In the genomic region with DNA sequence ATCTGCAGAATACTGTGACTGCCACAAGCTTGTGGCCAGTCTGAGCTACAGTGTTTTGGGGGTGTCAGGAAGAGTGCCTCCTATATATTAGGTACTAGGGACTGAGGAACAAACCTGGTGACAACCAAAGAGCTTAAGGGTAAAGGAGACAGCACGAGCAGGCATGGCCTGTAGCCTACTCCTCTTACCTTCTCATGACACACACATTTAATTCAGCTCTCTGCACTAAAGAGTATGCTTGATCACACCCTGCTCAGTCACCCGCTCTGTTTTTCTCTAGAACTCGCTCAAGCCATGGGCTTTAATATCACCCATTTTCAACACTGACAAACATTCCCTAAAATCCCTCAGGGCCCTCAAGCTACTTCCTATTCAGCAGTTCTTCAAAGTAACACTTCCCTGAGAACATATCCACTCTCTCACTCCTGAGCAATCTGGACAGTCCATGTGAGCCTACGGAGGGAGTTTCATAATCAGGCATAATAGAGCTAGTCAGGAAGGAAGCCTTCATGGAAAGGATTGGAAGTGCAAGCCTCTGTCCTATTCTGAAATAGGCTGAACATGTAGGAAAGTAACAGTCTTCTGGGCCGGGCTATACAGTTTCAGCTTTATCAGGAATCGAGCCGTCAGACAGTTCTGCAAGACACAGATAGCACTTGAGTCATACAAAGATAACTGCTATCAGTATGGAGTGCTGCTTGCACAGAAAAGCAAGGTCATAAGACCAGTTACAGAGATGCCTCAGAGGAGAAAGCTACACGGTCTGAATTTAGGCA, we compare ENCODE assay signal across 12 mouse cellular contexts.
DNase-seq lines count a peak whose midpoint lies in the region; ATAC-seq and TF ChIP-seq lines count a peak whose summit lies in the region.
"Had no signal": no experiment of that assay in that cellular context is flagged by ENCODE, and none has a peak within 500 bp of the region (broad histone marks: within the 10 kb centered on the region; RNA-seq: fewer than 3 reads in every experiment).

No protein-coding gene starts in this region.

- TF ChIP-seq CTCF in intestine, postnatal 0 days (IDR thresholded peaks at IDR 0.05; ENCODE audit: low read depth) = no peak

- H3K4me2 ChIP-seq in heart, embryonic 16.5 days (ENCODE audit: low read depth, low read length) = no peak overlapping the region
- H3K4me2 ChIP-seq in intestine, postnatal 0 days (replicated peaks; ENCODE audit: low read depth) = no peak overlapping the region
- H3K4me2 ChIP-seq: limb, embryonic 13.5 days; midbrain, embryonic 13.5 days had no signal

- intact Hi-C loops in heart, postnatal 36 days (cut with DNase I) = no loop called here

- peaks cover 4% of the 10 kb centered on the region; the same call in 1 of the 2 replicates for H3K4me1 ChIP-seq in heart, embryonic 16.5 days (ENCODE audit: control insufficient read depth, insufficient read depth, low read length)
- no peaks in the 10 kb centered on the region for H3K4me1 ChIP-seq in intestine, postnatal 0 days (replicated peaks; ENCODE audit: control insufficient read depth, insufficient read depth, low read length)

- H3K9ac ChIP-seq in heart, embryonic 16.5 days (ENCODE audit: low read length) = no peak overlapping the region
- no peak overlapping the region for H3K9ac ChIP-seq in intestine, postnatal 0 days (ENCODE audit: low read depth, low read length)
- H3K9ac ChIP-seq: limb, embryonic 13.5 days; midbrain, embryonic 13.5 days had no signal

- WGBS in heart, embryonic 16.5 days = 41% methylated on average over 8 of the region's 8 CpGs
- 61% methylated on average over 8 of the region's 8 CpGs for WGBS in intestine, postnatal 0 days

- H3K27ac ChIP-seq in heart, embryonic 16.5 days (ENCODE audit: low read length) = no peak overlapping the region
- H3K27ac ChIP-seq in intestine, postnatal 0 days (ENCODE audit: low read depth, low read length) = no peak overlapping the region
- H3K27ac ChIP-seq: layer of hippocampus, adult 2 months; limb, embryonic 13.5 days; midbrain, embryonic 13.5 days had no signal

- no peaks in the 10 kb centered on the region for H3K9me3 ChIP-seq in heart, embryonic 16.5 days (replicated peaks; ENCODE audit: control insufficient read depth, low read length)
- no peaks in the 10 kb centered on the region for H3K9me3 ChIP-seq in intestine, postnatal 0 days (ENCODE audit: control insufficient read depth)
- H3K9me3 ChIP-seq: limb, embryonic 13.5 days; midbrain, embryonic 13.5 days had no signal

- no peaks in the 10 kb centered on the region for H3K27me3 ChIP-seq in heart, embryonic 16.5 days (ENCODE audit: control insufficient read depth, insufficient read depth, low read length)
- H3K27me3 ChIP-seq in intestine, postnatal 0 days (replicated peaks; ENCODE audit: control insufficient read depth, insufficient read depth, low read length) = no peaks in the 10 kb centered on the region
- H3K27me3 ChIP-seq: limb, embryonic 13.5 days; midbrain, embryonic 13.5 days had no signal

- no peak for DNase-seq in heart, postnatal 36 days
- DNase-seq in brain, adult 2 months (ENCODE audit: low read depth, low spot score) = peak; percentile 52
- peak; percentile 45 to 52 for DNase-seq in spleen, postnatal 36 days (ENCODE audit: low spot score in 2 of 2)
- DNase-seq in cerebellum, adult 18-20 months = no peak
- DNase-seq in left cerebral cortex, adult 8-10 months (ENCODE audit: low spot score in 2 of 2) = no peak
- DNase-seq: kidney, adult 11 months had no signal

- H3K4me3 ChIP-seq in heart, embryonic 16.5 days (ENCODE audit: low read length) = no peak overlapping the region
- no peak overlapping the region for H3K4me3 ChIP-seq in intestine, postnatal 0 days (ENCODE audit: low read depth, low read length)
- H3K4me3 ChIP-seq: layer of hippocampus, adult 2 months; limb, embryonic 13.5 days; midbrain, embryonic 13.5 days had no signal

- ATAC-seq in heart, embryonic 16.5 days (replicated peaks; ENCODE audit: extremely low read depth, insufficient read depth, low FRiP score) = peak; percentile 41; the same call in 1 of the 2 replicates
- ATAC-seq in intestine, postnatal 0 days = peak; percentile 38; the same call in 1 of the 2 replicates
- ATAC-seq: forebrain, embryonic 16.5 days; midbrain, embryonic 13.5 days had no signal

- H3K36me3 ChIP-seq in heart, embryonic 16.5 days (ENCODE audit: control insufficient read depth, insufficient read depth) = no peaks in the 10 kb centered on the region
- H3K36me3 ChIP-seq in intestine, postnatal 0 days (ENCODE audit: control insufficient read depth, insufficient read depth) = peaks cover under 1% of the 10 kb centered on the region; the same call in 1 of the 2 replicates
- H3K36me3 ChIP-seq: midbrain, embryonic 13.5 days had no signal

Comparison
In these comparisons a context has a peak if more than half of its experiments do, and no peak if none do; other contexts are left out.
1. DNase-seq: peak in brain, adult 2 months (single experiment) and spleen, postnatal 36 days (2 of 2); none in heart, postnatal 36 days (0 of 2), cerebellum, adult 18-20 months (0 of 2) and left cerebral cortex, adult 8-10 months (0 of 2).